Mouse (Mus musculus): ENCODE data around the gene Acly.
A peak's percentile ranks its signal among the peaks of the same experiment; 100 is the strongest.

The Acly gene

DNA sequence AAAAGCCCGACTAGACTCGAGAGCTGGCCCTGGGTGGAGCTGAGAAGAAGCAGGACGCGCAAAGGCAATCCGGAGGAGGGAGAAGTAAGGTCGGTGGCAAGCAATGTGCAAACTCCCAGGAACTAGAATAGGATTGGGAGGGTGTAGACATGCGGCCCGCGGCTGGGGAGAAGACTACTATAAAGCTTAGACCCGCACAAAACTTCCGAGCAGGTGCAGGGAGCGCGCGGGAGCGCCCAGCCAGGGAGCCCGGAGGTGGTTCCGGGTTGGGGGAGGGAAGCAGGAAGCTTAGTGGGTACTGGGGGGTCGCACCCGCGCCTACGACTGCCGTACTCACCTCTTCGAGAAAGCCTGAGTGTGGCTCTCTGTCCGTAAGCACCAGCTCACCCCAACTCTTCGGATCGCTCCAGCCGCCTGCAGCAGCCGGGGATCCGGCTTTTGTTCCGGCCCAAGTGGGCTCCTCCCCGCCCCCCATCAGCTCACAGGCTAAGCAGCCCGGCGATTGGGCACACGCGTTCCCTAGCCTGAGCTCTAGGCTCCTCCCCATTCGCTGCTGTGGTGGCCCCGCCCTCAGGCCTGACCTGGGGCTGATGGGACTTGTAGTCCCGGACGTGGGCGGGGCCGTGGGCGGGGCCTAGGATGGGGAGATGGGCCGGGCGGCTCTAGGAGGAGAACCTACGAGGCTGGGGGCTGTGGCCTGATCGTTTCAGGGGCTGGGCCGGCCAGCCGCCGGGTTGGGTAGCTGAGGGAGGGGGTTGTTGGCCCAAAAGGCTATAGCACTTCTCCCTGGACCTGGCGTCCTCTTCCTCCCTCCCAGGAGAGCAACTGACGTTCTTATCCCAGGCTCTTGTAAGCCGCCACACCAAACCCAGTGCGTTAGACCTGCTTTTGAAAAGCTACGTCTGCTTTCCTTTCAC is at the start of gene Acly:
Gene Acly, minus strand, starts transcription at position 543 of the 917 bp plus-strand sequence.
- peak; percentile 99 for DNase-seq (ENCODE audit: low spot score)

DNA sequence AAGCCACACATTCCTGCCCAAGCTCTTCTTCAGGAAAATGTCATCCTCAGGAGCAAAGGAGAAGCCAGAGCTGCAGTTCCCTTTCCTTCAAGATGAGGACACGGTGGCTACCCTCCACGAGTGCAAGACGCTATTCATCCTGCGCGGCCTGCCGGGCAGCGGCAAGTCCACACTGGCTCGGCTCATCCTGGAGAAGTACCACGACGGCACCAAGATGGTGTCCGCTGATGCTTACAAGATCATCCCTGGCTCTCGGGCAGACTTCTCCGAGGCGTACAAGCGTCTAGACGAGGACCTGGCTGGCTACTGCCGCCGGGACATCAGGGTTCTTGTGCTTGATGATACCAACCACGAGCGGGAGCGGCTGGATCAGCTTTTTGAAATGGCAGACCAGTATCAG is 48.5 kb upstream of the Acly start:
- no peak for DNase-seq (ENCODE audit: low spot score)

DNA sequence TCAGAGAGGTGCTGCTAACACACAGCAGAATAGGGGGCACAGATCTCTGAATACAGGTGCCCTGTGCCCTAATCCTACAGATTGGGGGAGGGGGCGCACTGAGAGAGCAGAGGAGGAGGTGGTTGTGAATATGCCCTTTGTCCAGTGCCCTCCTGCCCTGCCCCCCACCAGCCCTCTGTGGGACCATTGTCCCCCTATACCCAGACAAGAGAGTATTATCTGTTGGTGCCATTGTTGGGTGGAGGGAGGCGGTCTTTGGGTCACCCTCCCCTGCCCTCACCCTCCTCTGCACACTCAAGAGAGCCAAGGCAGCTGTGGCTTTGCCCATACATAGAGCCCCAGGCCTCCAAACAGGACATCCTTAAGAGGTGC is 47.7 kb upstream of the Acly start:
- no peak for DNase-seq (ENCODE audit: low spot score)

DNA sequence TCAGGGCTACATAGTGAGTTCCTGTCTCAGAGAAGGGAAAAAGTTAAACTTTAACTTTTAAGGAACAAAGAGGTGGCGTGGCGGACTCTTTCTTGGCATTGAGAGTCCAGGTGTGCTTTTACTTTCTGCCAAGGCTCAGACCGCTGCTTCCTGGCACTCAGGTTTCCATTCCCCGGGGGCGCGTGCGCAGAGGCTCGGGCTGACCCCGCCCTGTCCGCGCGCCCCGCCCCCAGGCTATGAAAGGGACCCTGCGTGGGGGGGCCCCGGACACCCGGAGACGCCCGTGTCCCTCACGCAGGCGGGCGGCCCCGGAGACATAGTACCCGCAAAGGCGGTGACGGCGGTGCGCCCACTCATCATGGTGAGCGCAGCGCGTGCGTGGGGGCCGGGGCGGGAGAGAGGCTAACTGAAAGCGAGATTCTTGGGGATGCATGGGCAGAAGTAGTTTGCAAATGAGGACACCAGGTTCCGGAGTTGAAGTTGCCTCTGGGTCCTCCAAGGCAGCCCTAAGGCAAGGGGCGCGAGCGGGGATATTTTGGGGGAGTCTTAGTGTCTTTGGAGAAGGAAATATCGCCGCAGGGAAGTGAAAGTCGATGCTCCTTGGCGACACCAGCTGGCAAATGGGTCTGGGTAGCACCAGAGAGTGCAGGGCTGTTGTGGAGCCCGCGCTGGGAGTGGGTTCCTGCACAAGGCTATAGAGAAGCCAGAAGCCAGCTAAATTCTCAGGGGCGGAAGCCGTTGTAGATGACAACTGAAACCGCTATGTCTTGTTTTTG is 47.1 kb upstream of the Acly start, which contains the start of gene Cnp:
Gene Cnp, plus strand, starts transcription at position 197 of the 776 bp plus-strand sequence.
- DNase-seq (ENCODE audit: low spot score): peak; percentile 48

DNA sequence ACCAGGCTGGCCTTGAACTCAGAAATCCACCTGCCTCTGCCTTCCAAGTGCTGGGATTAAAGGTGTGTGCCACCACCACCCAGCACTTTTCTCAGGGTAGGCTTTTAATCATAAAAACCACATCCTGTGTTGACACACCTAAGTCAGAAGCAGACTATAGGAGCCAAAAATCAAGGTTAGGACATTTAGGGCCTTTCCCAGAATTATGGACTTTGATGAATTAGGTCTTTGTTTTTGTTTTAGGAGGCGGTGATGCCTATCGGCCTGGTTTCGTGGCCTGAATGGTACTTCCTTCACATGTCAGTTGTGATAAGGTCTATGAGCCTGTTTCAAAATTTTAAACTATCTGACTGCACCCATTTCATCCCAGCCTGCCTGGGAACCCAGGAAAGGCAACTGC is 46.4 kb upstream of the Acly start:
- DNase-seq (ENCODE audit: low spot score): no peak

DNA sequence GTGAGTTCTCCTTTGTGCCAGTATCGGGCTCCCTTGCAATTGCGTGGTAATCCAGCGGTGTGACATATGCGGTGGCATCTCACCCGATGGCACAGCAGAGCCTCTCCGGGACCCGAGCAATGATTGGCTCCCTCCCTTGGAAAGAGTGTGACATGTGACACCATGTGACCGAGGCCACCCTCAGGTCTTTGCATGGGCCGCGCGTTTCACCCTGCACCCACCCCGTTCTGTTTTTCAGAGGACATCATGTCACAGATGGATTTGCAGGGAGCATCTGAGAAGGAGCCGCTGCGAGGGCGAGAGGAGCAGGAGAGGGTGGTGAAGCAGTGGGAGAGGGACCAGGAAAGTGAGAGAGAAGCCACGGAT is 43.4 kb upstream of the Acly start:
- DNase-seq (ENCODE audit: low spot score): no peak

DNA sequence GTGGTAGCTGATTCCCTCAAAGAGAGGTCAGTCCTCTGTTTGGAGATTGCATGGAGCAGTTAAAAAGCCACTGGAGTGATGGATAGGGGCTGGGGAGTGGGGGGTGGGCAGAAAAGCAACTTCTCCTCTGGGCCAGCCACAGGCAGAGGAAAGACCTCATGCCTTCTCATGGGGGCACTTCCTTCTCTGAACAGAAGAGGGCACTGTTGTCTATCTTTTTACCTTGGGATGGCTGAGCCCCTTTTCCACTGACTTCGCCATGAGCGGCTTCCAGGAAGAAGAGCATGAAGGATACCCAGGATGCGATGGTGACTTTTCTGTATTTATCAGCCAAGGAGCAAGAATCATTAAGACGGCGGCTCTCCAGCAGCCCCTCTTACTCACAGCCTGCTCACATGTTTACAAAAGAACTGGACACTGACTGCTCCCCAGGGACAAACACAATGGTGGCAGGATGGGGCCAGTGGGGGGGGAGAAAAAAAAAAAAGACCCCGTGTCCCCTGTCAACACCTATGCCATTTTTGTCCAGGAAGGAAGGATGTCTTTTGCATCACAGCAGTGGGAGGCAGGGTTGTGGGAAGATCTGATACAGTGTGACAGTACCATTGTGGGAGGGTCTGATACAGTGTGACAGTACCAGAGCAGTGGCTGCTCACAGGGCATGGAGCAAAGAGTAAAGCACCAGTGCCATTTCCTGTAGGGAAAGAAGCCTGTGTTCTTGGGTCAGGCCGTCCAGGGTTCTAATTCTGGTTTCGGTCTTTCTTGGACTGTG is 42.8 kb upstream of the Acly start:
- DNase-seq (ENCODE audit: low spot score): peak; percentile 87

DNA sequence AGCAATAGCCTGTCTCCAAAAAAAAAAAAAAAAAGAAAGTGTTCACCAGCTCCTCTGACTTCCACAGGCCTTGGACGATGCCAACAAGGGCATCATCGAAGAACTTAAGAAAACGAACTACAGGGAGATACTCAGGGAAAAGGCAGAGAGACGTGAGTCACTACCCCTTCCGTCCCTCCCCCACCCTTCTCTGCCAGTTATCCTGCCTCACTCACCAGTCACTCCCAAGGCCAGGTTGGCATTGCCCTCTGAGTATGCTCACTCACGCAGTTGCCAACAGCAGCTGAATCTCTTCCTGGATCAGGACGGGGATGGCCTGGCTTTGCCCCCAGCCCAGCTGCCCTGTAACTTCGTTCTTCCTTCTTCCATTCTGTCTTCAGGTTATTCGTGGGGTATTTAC is 42.0 kb upstream of the Acly start:
- peak; percentile 62 for DNase-seq (ENCODE audit: low spot score)

DNA sequence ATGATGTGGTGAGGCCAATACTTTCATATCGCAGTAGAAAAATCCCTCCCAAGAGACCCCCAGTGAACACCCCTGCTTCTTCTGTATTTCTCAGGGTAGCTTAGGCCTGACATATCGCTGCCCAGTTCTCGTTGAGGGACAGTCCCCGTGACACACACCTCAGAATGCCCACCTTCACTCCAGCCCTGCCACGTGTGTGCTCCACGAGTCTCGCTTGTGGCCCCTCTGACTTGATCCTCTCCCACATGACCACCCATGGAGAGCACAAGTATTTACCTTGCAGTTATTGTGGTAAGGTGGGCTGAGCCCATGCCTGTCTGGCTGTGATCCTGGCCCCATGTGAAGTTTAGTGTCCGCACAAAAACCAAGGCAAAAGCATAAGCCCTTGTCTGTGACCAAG is 40.9 kb upstream of the Acly start:
- no peak for DNase-seq (ENCODE audit: low spot score)

DNA sequence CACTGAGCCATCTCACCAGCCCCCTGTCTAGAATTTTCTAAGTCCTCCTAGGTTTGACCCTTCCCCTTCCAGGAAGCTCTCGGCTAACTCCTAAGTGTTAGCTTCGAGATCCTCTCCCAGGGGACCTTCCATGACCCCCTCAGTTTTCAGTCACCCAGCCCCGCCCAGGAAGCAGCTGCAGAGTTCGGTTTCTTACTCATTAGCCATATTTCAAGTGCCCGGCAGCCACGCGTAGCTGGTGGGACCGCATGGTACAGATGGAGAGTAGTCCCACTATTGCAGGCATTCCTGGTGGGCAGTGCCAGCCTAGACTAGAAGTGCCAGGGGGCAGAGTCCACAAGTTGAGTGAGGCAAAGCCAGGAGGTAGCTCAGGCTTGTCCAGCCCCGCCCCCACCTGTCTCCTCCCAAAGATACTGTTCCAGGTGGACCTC is 40.0 kb upstream of the Acly start:
- no peak for DNase-seq (ENCODE audit: low spot score)

DNA sequence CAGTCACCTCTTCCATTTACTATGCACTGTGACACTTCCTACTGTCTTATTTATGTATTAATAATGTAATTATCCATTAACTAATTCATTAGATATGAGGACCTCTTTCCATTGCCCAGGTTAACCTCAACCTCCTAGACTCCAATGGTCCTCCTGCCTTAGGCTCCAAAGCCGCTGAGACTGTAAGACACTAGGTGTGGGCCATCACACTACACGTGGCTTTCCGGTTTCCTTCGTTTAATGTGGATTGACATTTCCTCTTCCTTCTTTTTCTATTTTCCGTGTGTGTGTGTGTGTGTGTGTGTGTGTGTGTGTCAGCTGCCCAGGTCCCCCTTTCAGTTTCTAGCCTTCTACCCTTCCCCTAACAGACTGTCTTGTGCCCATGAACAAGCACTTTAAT is 39.4 kb upstream of the Acly start:
- no peak for DNase-seq (ENCODE audit: low spot score)

DNA sequence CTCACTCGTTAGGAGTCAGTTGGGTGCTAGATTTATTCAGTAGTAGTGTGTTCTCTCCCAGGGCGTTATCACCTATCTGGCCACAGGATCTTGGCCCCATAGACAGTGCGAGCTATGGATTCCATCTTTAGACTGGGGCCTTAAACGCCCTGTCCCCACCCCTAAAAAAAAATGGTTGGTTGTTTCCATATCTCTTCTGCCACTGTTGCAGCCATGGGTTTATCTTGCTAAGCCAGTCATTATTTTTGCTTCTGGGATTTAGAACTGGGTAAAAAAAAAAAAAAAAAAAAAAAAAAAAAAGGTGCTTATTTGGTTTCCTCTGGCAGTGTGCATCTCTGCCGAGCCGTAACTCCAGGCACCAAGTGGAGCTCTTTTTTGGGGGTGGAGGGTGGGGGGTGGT is 36.9 kb upstream of the Acly start:
- DNase-seq (ENCODE audit: low spot score): no peak

DNA sequence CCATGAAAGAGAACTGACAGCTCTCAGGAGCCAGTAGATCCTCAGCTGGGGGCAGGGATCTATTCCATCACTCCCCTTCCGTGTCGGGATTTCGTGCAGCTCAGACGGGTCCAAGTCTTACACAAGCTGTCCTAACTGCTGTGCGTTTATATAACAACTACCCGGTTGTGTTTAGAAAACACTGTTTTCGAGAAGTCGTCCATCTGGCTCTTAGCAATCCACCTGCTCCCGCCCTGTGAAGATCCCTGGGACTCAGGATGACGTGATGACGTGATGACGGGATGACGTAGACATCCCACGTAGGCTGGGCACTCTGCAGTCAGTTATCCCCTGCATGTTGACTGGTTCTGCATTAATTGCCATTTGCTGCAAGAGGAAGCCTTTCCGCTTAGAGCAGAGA is 36.5 kb upstream of the Acly start:
- no peak for DNase-seq (ENCODE audit: low spot score)

DNA sequence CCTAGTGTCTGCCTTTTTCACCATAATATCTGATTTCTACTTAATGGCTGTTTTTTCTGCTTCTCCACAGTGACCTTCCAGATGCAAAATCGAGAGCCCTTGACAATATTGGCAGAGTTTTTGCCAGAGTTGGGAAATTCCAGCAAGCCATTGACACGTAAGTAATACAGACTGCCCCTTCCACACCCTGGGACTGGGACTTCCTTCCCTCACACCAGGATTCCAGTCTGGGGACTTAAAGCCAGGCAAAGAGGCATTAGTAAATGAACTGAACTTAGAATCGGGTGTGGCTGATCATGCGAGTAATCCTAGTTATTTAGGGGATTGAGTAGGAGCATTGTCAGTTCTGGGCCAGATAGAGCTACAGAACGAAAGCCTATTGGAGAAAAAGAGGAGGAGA is 33.9 kb upstream of the Acly start:
- DNase-seq (ENCODE audit: low spot score): no peak

DNA sequence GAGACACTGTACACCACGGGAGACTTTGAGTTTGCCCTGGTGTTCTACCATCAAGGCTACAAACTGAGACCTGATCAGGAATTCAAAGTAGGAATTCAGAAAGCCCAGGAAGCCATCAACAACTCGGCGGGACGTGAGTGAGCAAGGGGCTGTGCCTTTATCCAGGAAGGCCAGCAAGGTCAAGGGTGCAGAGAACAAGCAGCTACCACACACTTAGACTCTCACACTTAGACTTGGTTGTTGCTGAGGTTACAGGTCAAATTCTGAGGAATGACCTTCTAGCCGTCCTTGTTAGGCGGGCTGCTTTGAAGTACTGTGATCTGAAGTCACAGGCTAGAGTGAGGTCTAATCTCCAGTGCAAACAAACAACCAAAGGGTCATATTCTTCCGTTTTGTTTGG is 31.7 kb upstream of the Acly start:
- DNase-seq (ENCODE audit: low spot score): no peak

DNA sequence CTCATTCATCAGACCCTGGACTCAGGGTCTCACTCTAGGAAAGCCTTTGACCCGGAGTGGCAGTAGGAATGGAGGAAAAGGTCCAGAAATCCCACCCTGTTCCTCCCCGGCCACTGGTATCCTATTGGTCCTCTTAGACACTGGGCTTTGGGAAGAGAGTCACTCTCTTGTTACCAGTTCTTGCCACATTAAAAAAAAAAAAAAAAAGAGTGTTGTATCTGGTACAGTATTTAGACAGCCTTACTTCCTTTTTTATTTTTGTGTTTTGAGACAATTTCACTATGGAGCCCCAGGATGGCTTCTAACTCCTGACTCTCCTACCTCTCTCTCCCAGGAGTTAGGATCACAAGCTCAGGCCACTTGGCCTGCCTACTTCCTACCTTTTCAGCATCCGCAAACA is 29.8 kb upstream of the Acly start:
- DNase-seq (ENCODE audit: low spot score): no peak

DNA sequence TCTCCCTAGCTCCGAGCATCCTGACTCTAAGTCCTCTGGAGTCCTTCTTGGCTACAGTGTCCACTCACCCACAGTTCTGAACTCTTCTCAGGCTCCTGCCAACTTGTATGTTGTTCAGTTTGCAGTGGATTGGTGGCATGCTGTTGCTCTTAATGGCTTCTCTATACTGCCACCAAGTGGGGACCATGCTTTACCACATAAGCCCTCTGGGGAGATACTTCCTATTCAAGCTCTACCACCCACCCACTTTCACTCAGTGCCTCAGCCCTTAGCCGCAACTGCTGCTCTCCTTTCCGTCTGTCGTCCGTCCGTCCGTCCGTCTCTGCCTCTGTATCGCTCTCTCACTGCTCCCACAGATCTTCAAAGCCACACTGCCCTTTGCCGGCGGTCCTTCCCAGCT is 27.8 kb upstream of the Acly start:
- peak; percentile 80 for DNase-seq (ENCODE audit: low spot score)

DNA sequence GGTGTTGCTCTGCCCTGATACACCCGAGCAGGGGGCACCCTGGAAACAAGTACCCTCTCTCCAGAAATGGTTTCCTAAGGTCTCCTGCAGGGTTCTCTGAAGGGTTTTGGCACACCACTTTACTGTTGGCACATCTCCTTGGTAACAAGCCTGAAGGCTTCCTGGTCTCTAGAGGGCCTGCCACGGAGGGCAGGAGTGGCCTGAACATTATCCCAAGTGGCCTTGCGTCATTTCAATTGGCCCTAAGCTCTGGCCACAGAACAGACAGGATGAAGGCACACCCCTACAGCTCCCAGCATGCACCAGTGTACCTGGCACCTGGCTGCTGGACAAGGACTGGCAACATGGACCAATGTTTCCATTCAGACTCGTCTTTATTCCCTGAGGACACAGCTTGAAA is 25.0 kb upstream of the Acly start:
- peak; percentile 30 for DNase-seq (ENCODE audit: low spot score)

DNA sequence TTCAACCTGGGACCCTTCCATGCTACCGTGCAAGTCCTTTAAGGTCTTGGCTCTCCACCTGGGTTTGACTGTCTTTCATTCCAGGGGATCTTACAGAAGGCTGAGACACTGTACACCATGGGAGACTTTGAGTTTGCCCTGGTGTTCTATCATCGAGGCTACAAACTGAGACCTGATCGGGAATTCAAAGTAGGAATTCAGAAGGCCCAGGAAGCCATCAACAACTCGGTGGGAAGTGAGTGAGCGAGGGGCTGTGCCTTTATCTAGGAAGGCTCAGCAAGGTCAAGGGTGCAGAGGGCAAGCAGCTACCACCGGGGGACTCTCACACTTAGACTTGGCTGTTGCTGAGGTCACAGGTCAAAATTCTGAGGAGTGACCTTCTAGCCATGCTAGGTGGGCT is 22.3 kb upstream of the Acly start:
- DNase-seq (ENCODE audit: low spot score): no peak

DNA sequence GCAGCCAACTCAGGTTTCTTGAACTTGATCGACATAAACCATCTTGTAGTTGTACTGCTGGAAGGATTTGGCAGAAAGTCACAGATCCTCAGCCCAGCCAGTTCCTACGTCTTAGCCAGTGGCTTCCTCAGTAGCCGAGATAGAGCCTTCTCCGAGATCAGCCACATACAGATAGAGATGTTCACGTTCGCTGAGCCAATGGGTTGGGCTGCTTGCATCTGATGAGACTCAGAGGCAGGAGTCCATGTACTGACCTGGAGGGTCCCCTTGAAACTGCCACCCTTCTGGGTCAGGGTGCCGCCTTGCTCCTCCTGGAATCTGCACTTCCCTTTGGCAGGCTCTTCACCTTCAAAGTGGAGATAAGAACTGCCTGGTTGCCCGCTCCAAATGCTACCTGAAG is 21.7 kb upstream of the Acly start:
- no peak for DNase-seq (ENCODE audit: low spot score)

DNA sequence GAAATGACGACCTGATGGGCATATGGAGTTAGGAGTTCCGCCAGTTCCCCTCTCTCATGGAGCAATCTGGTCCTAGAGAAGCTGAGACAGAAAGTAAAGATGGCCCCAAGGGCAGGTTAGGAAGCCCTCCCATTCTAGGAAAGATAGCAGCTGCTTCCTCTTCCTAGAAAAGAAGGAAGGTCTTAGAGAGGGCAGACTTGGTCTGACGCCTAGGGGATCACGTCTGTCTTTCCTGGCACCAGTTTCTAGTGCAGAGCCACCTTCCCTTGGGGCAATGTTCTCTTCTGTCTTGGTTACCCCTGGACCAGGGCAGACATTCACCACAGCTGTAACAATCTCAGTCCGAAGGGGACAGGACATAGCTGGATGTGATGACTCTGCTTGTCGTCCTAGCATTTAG is 20.3 kb upstream of the Acly start:
- DNase-seq (ENCODE audit: low spot score): no peak

DNA sequence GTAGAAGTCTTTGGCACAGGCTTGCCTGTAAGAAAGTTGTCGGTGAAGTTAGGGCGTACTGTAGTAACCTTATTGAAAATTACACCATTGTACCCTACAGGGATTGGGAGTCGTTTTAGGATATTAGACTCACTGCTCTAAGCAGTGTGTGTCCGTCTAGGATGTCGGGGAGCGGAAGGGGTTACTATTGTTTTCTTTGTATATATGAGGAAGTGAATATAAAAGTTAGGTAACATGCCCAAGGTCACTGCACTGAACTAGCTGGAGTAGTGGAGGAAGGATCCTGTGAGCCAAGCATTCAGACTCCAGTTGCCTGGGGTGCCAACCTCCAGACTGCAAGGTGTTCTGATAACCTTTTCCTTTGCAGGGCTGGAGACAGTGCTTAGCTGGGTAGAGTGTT is 19.2 kb upstream of the Acly start:
- no peak for DNase-seq (ENCODE audit: low spot score)

DNA sequence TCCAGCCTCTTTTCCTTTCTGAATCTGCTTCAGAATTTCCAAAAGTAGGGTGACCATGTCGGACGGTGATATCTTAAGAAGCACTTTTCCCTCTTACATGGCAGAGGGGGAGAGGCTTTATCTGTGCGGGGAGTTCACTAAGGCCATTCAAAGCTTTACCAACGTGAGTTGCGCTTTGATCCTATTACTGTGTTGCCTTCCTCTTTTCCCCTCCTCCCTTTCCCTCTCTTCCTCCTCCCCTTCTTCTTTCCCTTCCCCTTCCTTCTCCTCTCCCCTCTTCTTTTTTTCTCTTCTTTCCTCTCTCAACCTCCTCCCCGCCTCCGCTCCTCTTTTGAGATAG is 17.9 kb upstream of the Acly start:
- no peak for DNase-seq (ENCODE audit: low spot score)

All from MN1 (cell line).